Mouse (Mus musculus) urinary bladder, postnatal 36 days (tissue): ENCODE measurements around the gene Tpi1.
A peak's percentile ranks its signal among the peaks of the same experiment; 100 is the strongest.
"Not testable (repeated sequence)": the region's sequence is repeated elsewhere in the genome, so short reads cannot be mapped to it uniquely, and the experiment has no call there.

ENCODE experiments used
- DNase-seq, 2 experiments: peaks; one replicate each; pipeline ENCODE4 v3.0.0; 2022; ENCODE audit warnings: low spot score in 2 of 2, mixed read lengths in 1 of 2

The Tpi1 gene

GRCm38 (mm10) chr6:124809052-124809774 is 4.9 kb downstream of the Tpi1 start:
- peak; percentile 78 to 85 for DNase-seq

- DNase-seq, result peak; percentile 72 to 80
Observed at GRCm38 (mm10) chr6:124808358-124809012, 5.6 kb downstream of the Tpi1 start, which contains the start of gene Spsb2. Gene Spsb2, plus strand, starts transcription at chr6:124808661.

- DNase-seq, result no peak
Observed at GRCm38 (mm10) chr6:124807986-124808357, 6.1 kb downstream of the Tpi1 start.

- DNase-seq, result no peak
Observed at GRCm38 (mm10) chr6:124807366-124807765, 6.7 kb downstream of the Tpi1 start.

- DNase-seq, result no peak
Observed at GRCm38 (mm10) chr6:124806446-124807140, 7.5 kb downstream of the Tpi1 start.

GRCm38 (mm10) chr6:124805341-124806321 is 8.5 kb downstream of the Tpi1 start:
- peak; percentile 94 to 97 for DNase-seq

- no peak for DNase-seq
Observed at GRCm38 (mm10) chr6:124804341-124804740, 9.8 kb downstream of the Tpi1 start.

GRCm38 (mm10) chr6:124803691-124804090 is 10.4 kb downstream of the Tpi1 start:
- not testable (repeated sequence) for DNase-seq

GRCm38 (mm10) chr6:124803061-124803460 is 11.0 kb downstream of the Tpi1 start:
- DNase-seq, result no peak

GRCm38 (mm10) chr6:124802400-124802799 is 11.7 kb downstream of the Tpi1 start:
- DNase-seq, result not testable (repeated sequence)

GRCm38 (mm10) chr6:124796200-124796599 is 17.9 kb downstream of the Tpi1 start:
- DNase-seq, result no peak

GRCm38 (mm10) chr6:124795781-124796180 is 18.3 kb downstream of the Tpi1 start:
- no peak for DNase-seq

GRCm38 (mm10) chr6:124791911-124792310 is 22.2 kb downstream of the Tpi1 start:
- no peak for DNase-seq

GRCm38 (mm10) chr6:124790121-124790520 is 24.0 kb downstream of the Tpi1 start:
- no peak for DNase-seq

- DNase-seq, result no peak
Observed at GRCm38 (mm10) chr6:124789519-124789918, 24.6 kb downstream of the Tpi1 start.

GRCm38 (mm10) chr6:124787722-124788121 is 26.4 kb downstream of the Tpi1 start:
- DNase-seq, result no peak

GRCm38 (mm10) chr6:124786756-124787420 is 27.2 kb downstream of the Tpi1 start:
- no peak for DNase-seq

GRCm38 (mm10) chr6:124782436-124782835 is 31.7 kb downstream of the Tpi1 start:
- no peak for DNase-seq

- DNase-seq, result no peak
Observed at GRCm38 (mm10) chr6:124780917-124781316, 33.2 kb downstream of the Tpi1 start.

GRCm38 (mm10) chr6:124779984-124780416 is 34.1 kb downstream of the Tpi1 start:
- no peak for DNase-seq
